Mouse (Mus musculus) spleen, adult 18-20 months (tissue): ENCODE results near the gene Grap2.

ENCODE experiments used
- DNase-seq, 2 experiments: peaks; one replicate each; pipeline ENCODE4 v3.0.0; 2022; ENCODE audit warnings: mixed read lengths in 2 of 2

The Grap2 gene

GRCm38 (mm10) chr15:80604026-80604425, 31.6 kb downstream of the Grap2 start:
- no peak for DNase-seq

- DNase-seq: no peak
These were observed 35.6 kb downstream of the Grap2 start for GRCm38 (mm10) chr15:80607970-80608369.

GRCm38 (mm10) chr15:80610335-80610734, 37.9 kb downstream of the Grap2 start:
- DNase-seq: no peak

- no peak for DNase-seq
These were observed 39.1 kb downstream of the Grap2 start for GRCm38 (mm10) chr15:80611478-80611877.

GRCm38 (mm10) chr15:80613904-80614303, 41.5 kb downstream of the Grap2 start:
- DNase-seq: no peak

- DNase-seq: peak; percentile 57 to 67
These were observed 42.3 kb downstream of the Grap2 start for GRCm38 (mm10) chr15:80614500-80615289.

- no peak for DNase-seq
These were observed 42.8 kb downstream of the Grap2 start for GRCm38 (mm10) chr15:80615290-80615570.

GRCm38 (mm10) chr15:80615636-80616383, 43.4 kb downstream of the Grap2 start:
- DNase-seq: no peak

- DNase-seq: no peak
These were observed 45.4 kb downstream of the Grap2 start for GRCm38 (mm10) chr15:80617839-80618238.

- DNase-seq: no peak
These were observed 46.8 kb downstream of the Grap2 start for GRCm38 (mm10) chr15:80619166-80619565.

GRCm38 (mm10) chr15:80619786-80620185, 47.4 kb downstream of the Grap2 start:
- DNase-seq: no peak

GRCm38 (mm10) chr15:80620371-80620770, 48.0 kb downstream of the Grap2 start:
- no peak for DNase-seq

GRCm38 (mm10) chr15:80623171-80623837, 50.9 kb downstream of the Grap2 start:
- no peak for DNase-seq

GRCm38 (mm10) chr15:80626472-80626871, 54.1 kb downstream of the Grap2 start:
- no peak for DNase-seq

GRCm38 (mm10) chr15:80630147-80630546, 57.8 kb downstream of the Grap2 start:
- no peak for DNase-seq

GRCm38 (mm10) chr15:80630711-80631110, 58.3 kb downstream of the Grap2 start:
- DNase-seq: no peak

GRCm38 (mm10) chr15:80631311-80631710, 58.9 kb downstream of the Grap2 start:
- DNase-seq: no peak

- no peak for DNase-seq
These were observed 60.0 kb downstream of the Grap2 start for GRCm38 (mm10) chr15:80632280-80632893.

- DNase-seq: peak; percentile 47 to 54
These were observed 62.2 kb downstream of the Grap2 start for GRCm38 (mm10) chr15:80634391-80635193.

- DNase-seq: no peak
These were observed 64.5 kb downstream of the Grap2 start for GRCm38 (mm10) chr15:80636757-80637372.

GRCm38 (mm10) chr15:80639071-80639702, 66.8 kb downstream of the Grap2 start:
- no peak for DNase-seq
